Mouse (Mus musculus) liver, embryonic 13.5 days (tissue): ENCODE results near the gene Ddt. TPM values are rescaled to one million over a fixed set of nuclear protein-coding genes. Genes with fewer than 3 reads are reported as not detected.

Source experiments
- polyA plus RNA-seq: library from polyadenylated mRNA; unstranded; fragments of >200 nt; fragmentation: Nextera tagmentation; extraction: Ambion mirVana; gene quantifications from 2 replicates; pipeline ENCODE4 v1.2.1, GENCODE M21; 2015

The Ddt gene
- polyA plus RNA-seq, 1 experiment from 2014 or later, result 180 TPM

Other genes starting within 250 kb of the Ddt start
- gene Lrrc75b, start 213.1 kb downstream of the Ddt start, polyA plus RNA-seq, result 0.05 and 0.07 TPM in 2 replicates
- gene Ggt1, start 211.8 kb downstream of the Ddt start, polyA plus RNA-seq, result 4.7 and 5.4 TPM in 2 replicates
- gene Ggt5, start 184.1 kb downstream of the Ddt start, polyA plus RNA-seq, result 0.52 and 0.59 TPM in 2 replicates
- gene Susd2, start 129.4 kb downstream of the Ddt start, polyA plus RNA-seq, result 1.0 and 1.4 TPM in 2 replicates
- gene Cabin1, start 9.1 kb downstream of the Ddt start, polyA plus RNA-seq, result 15.4 and 16.6 TPM in 2 replicates
- not detected in 2 replicates for gene Gm20441, start 7.5 kb upstream of the Ddt start, polyA plus RNA-seq
- gene Gstt3, start 8.0 kb upstream of the Ddt start, polyA plus RNA-seq, result 8.0 and 10.3 TPM in 2 replicates
- gene Gstt1, start 25.2 kb upstream of the Ddt start, polyA plus RNA-seq, result 49.2 and 50.2 TPM in 2 replicates
- not detected in 2 replicates for gene Gstt4, start 49.1 kb upstream of the Ddt start, polyA plus RNA-seq
- gene Gstt2, start 64.0 kb upstream of the Ddt start, polyA plus RNA-seq, result 35.3 and 39.2 TPM in 2 replicates
- 877 and 1,047 TPM in 2 replicates for gene Mif, start 86.8 kb upstream of the Ddt start, polyA plus RNA-seq
- 0.21 and 0.51 TPM in 2 replicates for gene Derl3, start 120.0 kb upstream of the Ddt start, polyA plus RNA-seq
- gene Smarcb1, start 148.2 kb upstream of the Ddt start, polyA plus RNA-seq, result 85.6 and 88.1 TPM in 2 replicates
- 88.0 and 110 TPM in 2 replicates for gene Chchd10, start 159.7 kb upstream of the Ddt start, polyA plus RNA-seq
- gene Mmp11, start 163.1 kb upstream of the Ddt start, polyA plus RNA-seq, result 3.6 and 4.1 TPM in 2 replicates
- gene Gm867, start 167.3 kb upstream of the Ddt start, polyA plus RNA-seq, result 21.7 and 25.1 TPM in 2 replicates
- 0.67 and 0.81 TPM in 2 replicates for gene Vpreb3, start 169.6 kb upstream of the Ddt start, polyA plus RNA-seq
- gene Gm5134, start 181.1 kb upstream of the Ddt start, polyA plus RNA-seq, result 0.08 TPM in 1 of 2 replicates, not detected in the other